Mouse (Mus musculus): Measurements from ENCODE around the gene Pcnx. TPM values are rescaled to one million over a fixed set of nuclear protein-coding genes. Genes with fewer than 3 reads are reported as not detected.

Pcnx gene
- polyA plus RNA-seq, 1 experiment from 2014 or later = 16.7 TPM

DNA sequence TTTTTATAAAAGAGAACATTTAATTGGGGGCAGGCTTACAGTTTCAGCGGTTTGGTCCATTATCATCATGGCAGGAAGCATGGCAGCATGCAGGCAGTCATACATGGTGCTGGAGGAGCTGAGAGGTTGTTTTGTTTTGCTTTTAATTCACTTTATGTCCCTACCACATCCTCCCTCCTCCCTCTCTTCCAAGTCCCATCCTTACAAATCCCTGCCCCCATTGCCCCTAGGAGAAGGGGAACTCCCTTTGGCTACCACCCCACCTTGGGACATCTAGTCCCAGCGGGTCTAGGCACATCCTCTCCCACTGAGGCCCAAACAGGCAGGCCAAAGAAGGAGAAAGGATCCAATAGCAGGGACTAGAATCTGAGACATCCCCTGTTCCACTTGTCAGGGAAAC is 44.6 kb downstream of the Pcnx start:
- H3K9me3 ChIP-seq (ENCODE audit: control insufficient read depth, low read length) = no peaks in the 10 kb centered on the region
- H3K36me3 ChIP-seq (ENCODE audit: control insufficient read depth, insufficient read depth, low read length) = peaks cover 12% of the 10 kb centered on the region
- no peak overlapping the region for H3K4me3 ChIP-seq (ENCODE audit: low read depth, low read length)
- no peak for ATAC-seq (ENCODE audit: low read depth)
- no peak overlapping the region for H3K4me2 ChIP-seq (ENCODE audit: low read depth, low read length)
- no peak for DNase-seq (ENCODE audit: low spot score)
- H3K27me3 ChIP-seq (replicated peaks; ENCODE audit: control insufficient read depth, insufficient read depth, low read length) = no peaks in the 10 kb centered on the region
- H3K9ac ChIP-seq (ENCODE audit: low read depth, low read length) = no peak overlapping the region
- H3K4me1 ChIP-seq (ENCODE audit: control insufficient read depth, insufficient read depth, low read length) = 0 out of 2 replicates have a peak, but pooled peaks cover 5% of the 10 kb centered on the region
- WGBS = 96% methylated on average over 2 of the region's 2 CpGs
- H3K27ac ChIP-seq (replicated peaks; ENCODE audit: low read depth, low read length) = no peak overlapping the region

DNA sequence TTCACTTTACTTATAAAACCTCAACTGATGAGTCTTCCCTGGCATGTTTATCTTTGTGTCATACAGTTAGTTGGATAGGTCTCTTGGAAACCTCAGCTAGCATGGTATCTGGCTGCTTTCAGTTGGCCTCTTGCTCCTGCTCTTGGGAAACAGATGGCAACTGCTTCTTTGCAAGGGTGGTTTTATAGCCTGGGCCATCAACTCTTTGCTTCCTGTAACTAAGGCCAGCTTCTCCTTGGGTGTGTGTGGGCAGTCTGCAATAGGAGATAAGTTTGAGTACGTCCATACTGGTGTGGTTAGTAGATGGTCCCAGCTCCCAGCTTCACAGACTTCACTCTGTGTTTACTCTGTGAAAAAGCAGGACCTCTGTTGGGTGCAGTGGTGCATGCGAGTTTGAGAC is 46.0 kb downstream of the Pcnx start:
- WGBS = 92% methylated on average over 2 of the region's 2 CpGs
- Histone ChIP-seq H3K36me3 (ENCODE audit: control insufficient read depth, insufficient read depth, low read length) (peaks cover 12% of the 10 kb centered on the region), H3K4me1 (ENCODE audit: control insufficient read depth, insufficient read depth, low read length) (0 out of 2 replicates have a peak, but pooled peaks cover 5% of the 10 kb centered on the region), H3K9ac (ENCODE audit: low read depth, low read length) (no peak overlapping the region), H3K27ac (replicated peaks; ENCODE audit: low read depth, low read length) (no peak overlapping the region), H3K27me3 (replicated peaks; ENCODE audit: control insufficient read depth, insufficient read depth, low read length) (no peaks in the 10 kb centered on the region), H3K4me2 (ENCODE audit: low read depth, low read length) (no peak overlapping the region), H3K4me3 (ENCODE audit: low read depth, low read length) (no peak overlapping the region), H3K9me3 (ENCODE audit: control insufficient read depth, low read length) (no peaks in the 10 kb centered on the region)
- DNase-seq (ENCODE audit: low spot score) (no peak), ATAC-seq (ENCODE audit: low read depth) (no peak)

DNA sequence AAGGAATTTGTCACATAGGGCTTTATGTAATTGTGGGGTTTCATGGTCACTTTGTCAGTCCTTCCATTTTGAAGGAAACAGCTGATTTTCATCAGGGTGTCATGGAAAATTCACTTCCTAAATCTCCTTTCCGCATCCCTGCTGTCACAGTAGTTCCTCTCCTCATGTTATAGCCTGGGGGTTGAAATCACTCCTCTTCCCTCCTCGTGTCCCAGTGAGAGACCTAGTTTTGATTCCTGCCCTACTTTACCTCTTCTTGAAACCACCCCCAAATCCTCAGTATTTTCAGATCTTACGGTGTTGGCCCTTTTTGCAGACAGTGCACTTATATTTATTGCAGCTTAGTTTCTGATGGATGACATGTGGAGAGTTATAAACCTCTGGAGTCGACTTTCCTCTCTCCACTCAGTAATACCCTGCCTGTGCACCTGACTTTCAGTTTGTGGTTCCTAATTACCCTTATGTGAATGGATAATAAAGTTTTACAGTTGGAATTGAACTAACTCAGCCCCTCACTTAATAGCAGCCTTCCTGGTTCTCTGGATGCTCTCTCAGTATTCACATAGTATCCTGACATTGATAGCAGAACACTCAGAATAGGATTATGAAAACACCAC is 48.0 kb downstream of the Pcnx start:
- DNase-seq (ENCODE audit: low spot score) (no peak), ATAC-seq (ENCODE audit: low read depth) (no peak)
- H3K4me3 ChIP-seq (ENCODE audit: low read depth, low read length) = no peak overlapping the region
- H3K9me3 ChIP-seq (ENCODE audit: control insufficient read depth, low read length) = no peaks in the 10 kb centered on the region
- peaks cover 12% of the 10 kb centered on the region for H3K36me3 ChIP-seq (ENCODE audit: control insufficient read depth, insufficient read depth, low read length)
- peaks cover 13% of the 10 kb centered on the region for H3K4me1 ChIP-seq (ENCODE audit: control insufficient read depth, insufficient read depth, low read length)
- no peak overlapping the region for H3K27ac ChIP-seq (replicated peaks; ENCODE audit: low read depth, low read length)
- H3K4me2 ChIP-seq (ENCODE audit: low read depth, low read length) = no peak overlapping the region
- no peak overlapping the region; the same call in 1 of the 2 replicates for H3K9ac ChIP-seq (ENCODE audit: low read depth, low read length)
- WGBS = 33% methylated on average over 4 of the region's 4 CpGs
- no peaks in the 10 kb centered on the region for H3K27me3 ChIP-seq (replicated peaks; ENCODE audit: control insufficient read depth, insufficient read depth, low read length)

DNA sequence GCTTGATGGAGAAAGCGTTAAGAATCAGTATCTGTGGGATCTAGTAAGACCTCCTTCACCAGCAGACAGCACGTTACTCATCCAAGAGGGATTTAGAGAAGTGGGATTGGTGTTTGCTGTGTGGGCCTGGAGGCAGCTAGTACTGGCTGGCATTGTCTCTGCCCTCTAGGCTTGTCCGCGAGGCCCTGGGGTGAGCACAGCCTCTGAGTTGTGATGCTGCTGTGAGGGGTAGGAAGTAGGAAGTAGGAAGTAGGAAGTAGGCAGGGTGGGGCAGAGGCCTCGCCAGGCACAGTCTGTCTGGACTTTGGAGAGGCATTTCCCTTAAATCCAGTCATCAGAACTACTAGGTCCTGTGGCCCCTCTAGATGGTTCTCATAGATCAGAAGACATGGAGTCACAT is 50.6 kb downstream of the Pcnx start:
- H3K9me3 ChIP-seq (ENCODE audit: control insufficient read depth, low read length) = no peaks in the 10 kb centered on the region
- no peak for ATAC-seq (ENCODE audit: low read depth)
- no peak overlapping the region for H3K9ac ChIP-seq (ENCODE audit: low read depth, low read length)
- no peak overlapping the region for H3K4me2 ChIP-seq (ENCODE audit: low read depth, low read length)
- H3K27ac ChIP-seq (replicated peaks; ENCODE audit: low read depth, low read length) = no peak overlapping the region
- no peak overlapping the region for H3K4me3 ChIP-seq (ENCODE audit: low read depth, low read length)
- H3K27me3 ChIP-seq (replicated peaks; ENCODE audit: control insufficient read depth, insufficient read depth, low read length) = no peaks in the 10 kb centered on the region
- peaks cover 12% of the 10 kb centered on the region for H3K36me3 ChIP-seq (ENCODE audit: control insufficient read depth, insufficient read depth, low read length)
- peaks cover 13% of the 10 kb centered on the region for H3K4me1 ChIP-seq (ENCODE audit: control insufficient read depth, insufficient read depth, low read length)
- DNase-seq (ENCODE audit: low spot score) = no peak
- WGBS = 79% methylated on average over 5 of the region's 5 CpGs

DNA sequence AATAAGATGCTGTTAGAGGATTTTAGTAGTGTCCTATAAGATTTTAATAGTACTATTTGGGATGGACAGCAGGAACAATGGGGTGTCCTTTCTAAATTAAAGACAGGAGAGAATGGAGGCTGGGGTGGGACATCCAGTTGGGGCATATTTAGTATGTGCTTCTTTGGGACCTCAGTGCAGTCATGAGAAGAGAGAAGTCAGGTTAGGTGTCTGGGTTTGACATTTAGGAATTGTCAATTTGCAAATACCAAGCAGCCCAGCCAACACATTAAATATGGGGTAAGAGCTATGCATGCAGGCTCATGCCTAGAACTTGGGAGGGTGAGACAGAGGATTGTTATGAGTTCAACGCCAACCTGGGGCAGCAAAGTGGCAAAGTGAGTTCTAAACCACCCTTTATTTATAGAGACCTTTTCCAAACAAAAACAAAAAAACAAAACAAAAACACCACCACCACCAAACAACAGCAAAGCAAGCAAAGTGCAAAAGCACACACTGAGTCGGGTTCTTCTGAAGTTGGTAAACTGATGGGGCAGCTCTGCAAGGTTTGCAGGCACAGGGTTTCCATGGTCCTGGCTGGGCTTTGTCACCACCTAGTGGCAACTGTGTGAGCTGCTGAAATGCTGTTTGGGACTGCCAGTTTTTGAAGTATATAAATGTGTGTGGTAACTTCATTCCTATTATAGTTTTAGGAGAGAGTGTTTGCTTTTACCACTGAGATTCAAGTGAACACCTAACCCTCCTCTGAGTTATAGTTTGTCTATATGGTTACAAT is 55.5 kb downstream of the Pcnx start:
- peak; percentile 78 for DNase-seq (ENCODE audit: low spot score)
- Histone ChIP-seq H3K4me2 (ENCODE audit: low read depth, low read length) (no peak overlapping the region), H3K4me1 (ENCODE audit: control insufficient read depth, insufficient read depth, low read length) (peaks cover 8% of the 10 kb centered on the region), H3K9ac (ENCODE audit: low read depth, low read length) (no peak overlapping the region), H3K27me3 (replicated peaks; ENCODE audit: control insufficient read depth, insufficient read depth, low read length) (no peaks in the 10 kb centered on the region), H3K4me3 (ENCODE audit: low read depth, low read length) (no peak overlapping the region), H3K9me3 (ENCODE audit: control insufficient read depth, low read length) (no peaks in the 10 kb centered on the region), H3K36me3 (ENCODE audit: control insufficient read depth, insufficient read depth, low read length) (peaks cover 34% of the 10 kb centered on the region), H3K27ac (replicated peaks; ENCODE audit: low read depth, low read length) (no peak overlapping the region)
- WGBS = 60% methylated on average over 2 of the region's 2 CpGs
- peak; percentile 50; the same call in 1 of the 2 replicates for ATAC-seq (ENCODE audit: low read depth)

DNA sequence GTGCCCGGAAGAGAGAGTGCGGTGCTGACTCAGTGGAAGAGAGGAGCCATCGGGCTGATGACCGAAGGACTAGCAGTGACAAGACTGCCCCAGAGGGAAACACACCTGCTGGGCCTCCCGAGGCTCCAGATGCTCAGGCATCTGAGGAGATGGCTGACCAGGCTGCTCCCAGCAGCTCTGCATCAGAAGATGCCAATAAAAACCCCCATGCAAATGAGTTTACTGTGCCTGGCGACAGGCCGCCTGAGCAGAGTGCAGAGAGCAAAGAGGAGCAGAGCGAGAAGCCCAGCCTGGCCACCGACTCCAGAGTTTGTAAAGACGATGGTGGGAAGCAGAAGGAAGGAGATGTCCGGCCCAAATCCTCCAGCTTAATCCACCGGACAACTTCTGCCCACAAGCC is 58.5 kb downstream of the Pcnx start:
- Histone ChIP-seq H3K36me3 (ENCODE audit: control insufficient read depth, insufficient read depth, low read length) (peaks cover 35% of the 10 kb centered on the region), H3K4me3 (ENCODE audit: low read depth, low read length) (no peak overlapping the region), H3K27me3 (replicated peaks; ENCODE audit: control insufficient read depth, insufficient read depth, low read length) (no peaks in the 10 kb centered on the region), H3K9me3 (ENCODE audit: control insufficient read depth, low read length) (no peaks in the 10 kb centered on the region), H3K9ac (ENCODE audit: low read depth, low read length) (no peak overlapping the region), H3K27ac (replicated peaks; ENCODE audit: low read depth, low read length) (no peak overlapping the region), H3K4me1 (ENCODE audit: control insufficient read depth, insufficient read depth, low read length) (no peaks in the 10 kb centered on the region), H3K4me2 (ENCODE audit: low read depth, low read length) (no peak overlapping the region)
- 92% methylated on average over 12 of the region's 12 CpGs for WGBS
- DNase-seq (ENCODE audit: low spot score) (no peak), ATAC-seq (ENCODE audit: low read depth) (no peak)

DNA sequence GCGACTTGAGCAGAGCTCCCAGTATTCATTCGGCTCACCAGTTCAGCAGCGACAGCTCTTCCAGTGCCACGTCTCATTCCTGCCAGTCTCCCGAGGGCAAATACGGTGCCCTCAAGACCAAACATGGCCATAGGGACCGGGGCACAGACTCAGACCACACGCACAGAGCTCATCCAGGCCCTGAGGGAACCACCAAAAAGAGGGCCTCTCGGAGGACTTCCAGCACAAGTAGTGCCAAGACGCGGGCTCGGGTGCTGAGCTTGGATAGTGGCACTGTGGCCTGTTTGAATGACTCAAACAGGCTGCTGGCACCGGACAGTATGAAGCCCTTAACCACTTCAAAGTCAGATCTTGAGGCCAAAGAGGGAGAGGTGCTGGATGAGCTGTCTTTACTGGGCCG is 59.1 kb downstream of the Pcnx start:
- no peak for DNase-seq (ENCODE audit: low spot score)
- no peak overlapping the region for H3K27ac ChIP-seq (replicated peaks; ENCODE audit: low read depth, low read length)

DNA sequence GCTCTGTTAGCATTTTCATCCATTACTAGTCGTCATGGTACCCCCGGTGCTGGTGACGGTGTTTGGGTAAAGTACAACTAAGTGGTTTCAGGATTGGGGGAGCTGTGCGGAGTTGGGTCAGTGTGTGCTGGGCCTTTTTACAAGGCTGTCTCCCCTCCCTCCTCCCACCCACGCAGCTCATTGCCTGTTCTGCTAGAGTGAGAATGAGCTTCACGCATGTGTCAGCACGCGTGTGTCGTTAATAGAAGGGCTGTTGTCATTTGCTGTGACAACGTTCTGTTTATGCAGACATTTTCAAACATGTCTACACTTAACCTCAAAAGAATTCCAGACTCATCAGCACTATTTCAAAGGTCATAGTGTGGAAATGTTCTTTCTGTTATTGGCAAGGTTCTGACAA is 60.2 kb downstream of the Pcnx start:
- Histone ChIP-seq H3K9me3 (ENCODE audit: control insufficient read depth, low read length) (no peaks in the 10 kb centered on the region), H3K27me3 (replicated peaks; ENCODE audit: control insufficient read depth, insufficient read depth, low read length) (no peaks in the 10 kb centered on the region), H3K4me2 (ENCODE audit: low read depth, low read length) (no peak overlapping the region), H3K36me3 (ENCODE audit: control insufficient read depth, insufficient read depth, low read length) (peaks cover 35% of the 10 kb centered on the region), H3K4me3 (ENCODE audit: low read depth, low read length) (no peak overlapping the region), H3K27ac (replicated peaks; ENCODE audit: low read depth, low read length) (no peak overlapping the region), H3K4me1 (ENCODE audit: control insufficient read depth, insufficient read depth, low read length) (no peaks in the 10 kb centered on the region), H3K9ac (ENCODE audit: low read depth, low read length) (no peak overlapping the region)
- ATAC-seq (ENCODE audit: low read depth) (no peak), DNase-seq (ENCODE audit: low spot score) (no peak)
- WGBS = 86% methylated on average over 10 of the region's 10 CpGs

More for the DNA sequence above, 59.1 kb downstream of the Pcnx start:
- no peak for ATAC-seq (ENCODE audit: low read depth)
- H3K4me2 ChIP-seq (ENCODE audit: low read depth, low read length) = no peak overlapping the region
- no peaks in the 10 kb centered on the region for H3K4me1 ChIP-seq (ENCODE audit: control insufficient read depth, insufficient read depth, low read length)
- H3K9ac ChIP-seq (ENCODE audit: low read depth, low read length) = no peak overlapping the region
- no peaks in the 10 kb centered on the region for H3K27me3 ChIP-seq (replicated peaks; ENCODE audit: control insufficient read depth, insufficient read depth, low read length)
- no peaks in the 10 kb centered on the region for H3K9me3 ChIP-seq (ENCODE audit: control insufficient read depth, low read length)
- WGBS = 92% methylated on average over 14 of the region's 14 CpGs
- peaks cover 35% of the 10 kb centered on the region for H3K36me3 ChIP-seq (ENCODE audit: control insufficient read depth, insufficient read depth, low read length)
- H3K4me3 ChIP-seq (ENCODE audit: low read depth, low read length) = no peak overlapping the region

DNA sequence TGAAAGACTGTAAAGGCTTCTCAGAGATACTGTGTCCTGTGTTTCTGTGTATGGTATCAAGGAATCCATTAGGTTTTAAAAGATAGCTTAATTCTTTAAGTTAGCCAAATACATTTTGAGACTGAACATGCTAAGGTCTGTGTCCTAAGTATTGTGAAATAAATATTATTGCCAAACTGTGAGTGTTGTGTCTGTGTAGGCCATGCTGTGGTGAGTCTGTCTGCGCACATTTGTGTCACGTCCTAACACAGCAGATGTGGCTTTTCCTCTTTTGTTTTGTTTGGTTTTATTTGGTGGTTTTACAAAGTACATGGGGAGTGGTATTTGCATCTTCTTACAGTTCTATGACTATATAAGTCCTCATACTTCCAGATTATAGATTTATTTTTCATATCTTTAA is 60.8 kb downstream of the Pcnx start:
- Histone ChIP-seq H3K36me3 (ENCODE audit: control insufficient read depth, insufficient read depth, low read length) (peaks cover 35% of the 10 kb centered on the region), H3K9ac (ENCODE audit: low read depth, low read length) (no peak overlapping the region), H3K4me2 (ENCODE audit: low read depth, low read length) (no peak overlapping the region), H3K9me3 (ENCODE audit: control insufficient read depth, low read length) (no peaks in the 10 kb centered on the region), H3K27me3 (replicated peaks; ENCODE audit: control insufficient read depth, insufficient read depth, low read length) (no peaks in the 10 kb centered on the region), H3K4me3 (ENCODE audit: low read depth, low read length) (no peak overlapping the region), H3K4me1 (ENCODE audit: control insufficient read depth, insufficient read depth, low read length) (0 out of 2 replicates have a peak, but pooled peaks cover 3% of the 10 kb centered on the region), H3K27ac (replicated peaks; ENCODE audit: low read depth, low read length) (no peak overlapping the region)
- 85% methylated on average over 2 of the region's 2 CpGs for WGBS
- DNase-seq (ENCODE audit: low spot score) (no peak), ATAC-seq (ENCODE audit: low read depth) (no peak)
